Mouse (Mus musculus): ENCODE measurements around the gene Pank4.

DNA sequence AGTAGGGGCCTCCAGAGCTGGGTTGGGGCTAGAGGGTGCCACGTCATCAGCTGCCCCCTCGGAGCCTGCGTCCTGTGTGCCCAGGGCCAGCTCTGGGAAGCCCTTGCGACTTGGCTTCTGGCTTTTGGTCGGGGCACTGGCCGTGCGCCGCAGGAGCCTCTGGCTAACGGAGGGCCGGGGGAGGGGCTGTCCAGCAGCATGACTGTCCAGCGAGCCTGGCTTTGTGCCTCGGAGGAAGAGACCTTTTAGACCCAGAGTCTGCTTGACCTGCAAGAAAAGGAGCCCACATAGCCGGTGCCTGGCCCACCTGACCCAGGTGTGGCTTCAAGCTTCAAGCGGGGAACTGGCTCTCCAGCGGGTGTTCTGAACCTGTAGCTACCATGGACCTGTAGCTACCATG, 22.8 kb downstream of the Pank4 start:
- TF ChIP-seq CTCF (IDR thresholded peaks at IDR 0.05; ENCODE audit: control insufficient read depth, insufficient read depth, insufficient replicate concordance, low read depth, low read length) (no peak), POLR2A (IDR thresholded peaks at IDR 0.05; ENCODE audit: control insufficient read depth, low read depth, low read length) (no peak)
